Mouse (Mus musculus) liver, embryonic 11.5 days (tissue): ENCODE measurements around the gene Maea. TPM values are rescaled to one million over a fixed set of nuclear protein-coding genes. Genes with fewer than 3 reads are reported as not detected.
A peak's percentile ranks its signal among the peaks of the same experiment; 100 is the strongest.

Experiments used
- ATAC-seq: fragments of 200-750 bp; cut with Nextera tagmentation; replicated peaks from 2 replicates; pipeline ENCODE4 v1.8.0; 2017; ENCODE audit warnings: moderate number of reproducible peaks, mild to moderate bottlenecking, moderate TSS enrichment, moderate library complexity; ENCODE audit not compliant: low FRiP score
- DNase-seq: peaks from one replicate; pipeline ENCODE4 v3.0.0-alpha.2; 2017; ENCODE audit warnings: low spot score
- H3K27ac ChIP-seq: fragments of 300-500 bp; sonication (generic); 2 replicates; pipeline ENCODE4 v1.5.1; 2014; ENCODE audit warnings: mild to moderate bottlenecking, low read depth, low read length, control low read depth
- H3K27me3 ChIP-seq: fragments of 300-500 bp; sonication (generic); replicated peaks from 2 replicates; pipeline ENCODE4 v1.6.1; 2014; ENCODE audit warnings: low read length, mixed read lengths; ENCODE audit not compliant: control insufficient read depth, insufficient read depth
- H3K36me3 ChIP-seq: fragments of 300-500 bp; sonication (generic); 2 replicates; pipeline ENCODE4 v1.6.1; 2014; ENCODE audit warnings: mild to moderate bottlenecking, low read length, moderate library complexity, mixed read lengths; ENCODE audit not compliant: control insufficient read depth, insufficient read depth
- H3K4me1 ChIP-seq: fragments of 300-500 bp; sonication (generic); replicated peaks from 2 replicates; pipeline ENCODE4 v1.6.1; 2014; ENCODE audit warnings: low read length, mixed read lengths; ENCODE audit not compliant: control insufficient read depth, insufficient read depth
- H3K4me2 ChIP-seq: fragments of 300-500 bp; sonication (generic); 2 replicates; pipeline ENCODE4 v1.6.1; 2014; ENCODE audit warnings: mild to moderate bottlenecking, control low read depth, moderate library complexity
- H3K4me3 ChIP-seq: fragments of 300-500 bp; sonication (generic); 2 replicates; pipeline ENCODE4 v1.5.1; 2014; ENCODE audit warnings: low read depth, low read length, control low read depth
- H3K9ac ChIP-seq: fragments of 300-500 bp; sonication (generic); 2 replicates; pipeline ENCODE4 v1.6.1; 2014; ENCODE audit warnings: low read depth, low read length, control low read depth
- H3K9me3 ChIP-seq: fragments of 300-500 bp; sonication (generic); 2 replicates; pipeline ENCODE4 v1.6.1; 2016; ENCODE audit warnings: low read length, inconsistent platforms, mixed read lengths; ENCODE audit not compliant: control insufficient read depth
- WGBS: fragments of 180-500 bp; shearing (Covaris S2); extraction: QIAGEN DNeasy Blood & Tissue Kit; methylation state at CpG from one replicate; pipeline ENCODE4 v1.1.7; 2014; 5-methylcytosine and 5-hydroxymethylcytosine counted together
- polyA plus RNA-seq: library from polyadenylated mRNA; unstranded; fragments of >200 nt; fragmentation: Nextera tagmentation; extraction: Ambion mirVana; gene quantifications from 2 replicates; pipeline ENCODE4 v1.2.1, GENCODE M21; 2014

Gene Maea
- polyA plus RNA-seq, 1 experiment from 2014 or later, result 103 TPM

GRCm38 (mm10) chr5:33371668-33372067, 36.4 kb downstream of the Maea start:
- H3K27ac ChIP-seq, result no peak overlapping the region
- no peak for DNase-seq
- 87% methylated on average over 4 of the region's 4 CpGs for WGBS
- H3K4me3 ChIP-seq, result no peak overlapping the region
- H3K36me3 ChIP-seq, result peaks cover 27% of the 10 kb centered on the region
- no peak overlapping the region for H3K9ac ChIP-seq
- H3K27me3 ChIP-seq, result no peaks in the 10 kb centered on the region
- H3K4me2 ChIP-seq, result no peak overlapping the region
- no peak for ATAC-seq
- H3K9me3 ChIP-seq, result no peaks in the 10 kb centered on the region
- no peaks in the 10 kb centered on the region for H3K4me1 ChIP-seq

DNA sequence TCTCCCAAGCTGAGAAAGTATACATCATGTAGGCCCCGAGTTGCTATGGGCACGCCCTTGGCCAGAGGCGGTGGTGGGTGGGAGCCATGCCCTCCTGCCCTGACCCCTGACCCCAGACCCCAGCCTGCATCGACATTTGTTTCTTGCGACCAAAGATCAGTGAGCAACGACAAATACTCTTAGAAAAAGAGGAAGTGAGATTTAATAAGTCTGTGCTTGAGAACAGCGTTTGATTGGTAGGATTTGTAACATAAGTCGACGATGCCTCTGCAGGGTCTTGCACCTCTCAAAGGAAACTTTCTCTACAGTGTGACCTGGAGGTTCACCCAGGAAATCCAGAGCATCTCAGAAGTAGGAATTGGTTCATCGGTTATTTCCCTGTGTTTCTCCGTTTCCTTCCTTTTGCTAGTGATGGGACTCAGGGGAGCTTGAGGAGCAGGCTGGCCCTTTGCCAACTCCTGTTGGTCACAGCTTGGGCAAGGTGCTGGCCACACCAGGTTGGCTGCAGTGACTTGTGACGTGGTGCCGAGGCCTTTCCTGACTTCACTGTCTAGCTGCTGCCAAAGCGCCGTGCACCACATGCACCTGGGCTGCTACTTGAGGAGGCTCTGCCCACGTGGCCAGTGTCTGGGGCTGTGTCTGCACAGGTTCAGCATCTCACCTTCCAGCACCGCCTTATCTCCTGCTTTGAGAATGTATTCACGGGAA, 37.2 kb downstream of the Maea start:
- Histone ChIP-seq H3K4me3 (no peak overlapping the region), H3K4me2 (no peak overlapping the region), H3K36me3 (peaks cover 27% of the 10 kb centered on the region), H3K9me3 (no peaks in the 10 kb centered on the region), H3K27ac (no peak overlapping the region), H3K9ac (no peak overlapping the region), H3K4me1 (no peaks in the 10 kb centered on the region), H3K27me3 (no peaks in the 10 kb centered on the region)
- DNase-seq (no peak), ATAC-seq (no peak)
- 83% methylated on average over 18 of the region's 18 CpGs for WGBS

GRCm38 (mm10) chr5:33377176-33377575, 41.9 kb downstream of the Maea start:
- ATAC-seq, result no peak
- H3K4me1 ChIP-seq, result peaks cover 4% of the 10 kb centered on the region; the same call in 1 of the 2 replicates
- peak overlapping the region; percentile 95; the same call in 1 of the 2 replicates for H3K27ac ChIP-seq
- no peaks in the 10 kb centered on the region for H3K9me3 ChIP-seq
- peak overlapping the region; percentile 63 for H3K9ac ChIP-seq
- WGBS, result 63% methylated on average over 6 of the region's 6 CpGs
- H3K4me3 ChIP-seq, result peak overlapping the region; percentile 70
- H3K27me3 ChIP-seq, result no peaks in the 10 kb centered on the region
- H3K36me3 ChIP-seq, result peaks cover 4% of the 10 kb centered on the region; the same call in 1 of the 2 replicates
- peak overlapping the region; percentile 89 for H3K4me2 ChIP-seq
- no peak for DNase-seq

GRCm38 (mm10) chr5:33377801-33378301, 42.5 kb downstream of the Maea start:
- H3K4me2 ChIP-seq, result peak overlapping the region; percentile 89
- no peak for DNase-seq
- H3K27me3 ChIP-seq, result no peaks in the 10 kb centered on the region
- peak overlapping the region; percentile 95 for H3K27ac ChIP-seq
- H3K9ac ChIP-seq, result peak overlapping the region; percentile 63
- no peaks in the 10 kb centered on the region for H3K9me3 ChIP-seq
- 3% methylated on average over 21 of the region's 21 CpGs for WGBS
- H3K36me3 ChIP-seq, result peaks cover 5% of the 10 kb centered on the region
- H3K4me3 ChIP-seq, result peak overlapping the region; percentile 70
- H3K4me1 ChIP-seq, result peaks cover 4% of the 10 kb centered on the region; the same call in 1 of the 2 replicates
- peak; percentile 56 for ATAC-seq

GRCm38 (mm10) chr5:33378302-33378854, 43.1 kb downstream of the Maea start, which contains the start of gene Uvssa:
Gene Uvssa, plus strand, starts transcription at chr5:33378549.
- H3K9ac ChIP-seq, result peak within 1 kb of the TSS; percentile 81
- no peaks in the 10 kb centered on the region for H3K27me3 ChIP-seq
- H3K4me1 ChIP-seq, result peaks cover 4% of the 10 kb centered on the region; the same call in 1 of the 2 replicates
- peak within 1 kb of the TSS; percentile 70 for H3K4me3 ChIP-seq
- H3K9me3 ChIP-seq, result no peaks in the 10 kb centered on the region
- H3K4me2 ChIP-seq, result peak within 1 kb of the TSS; percentile 89
- DNase-seq (peak; percentile 100), ATAC-seq (peak; percentile 97)
- H3K36me3 ChIP-seq, result peaks cover 3% of the 10 kb centered on the region
- under 1% methylated on average over 46 of the region's 46 CpGs for WGBS
- peak within 1 kb of the TSS; percentile 95 for H3K27ac ChIP-seq

GRCm38 (mm10) chr5:33387550-33387949, 52.2 kb downstream of the Maea start:
- no peaks in the 10 kb centered on the region for H3K27me3 ChIP-seq
- H3K36me3 ChIP-seq, result peaks cover 2% of the 10 kb centered on the region; the same call in 1 of the 2 replicates
- no peaks in the 10 kb centered on the region for H3K4me1 ChIP-seq
- 86% methylated on average over 11 of the region's 11 CpGs for WGBS
- DNase-seq, result no peak
- no peak overlapping the region for H3K27ac ChIP-seq
- H3K4me3 ChIP-seq, result no peak overlapping the region
- no peak overlapping the region for H3K9ac ChIP-seq
- no peaks in the 10 kb centered on the region for H3K9me3 ChIP-seq
- ATAC-seq, result no peak
- no peak overlapping the region for H3K4me2 ChIP-seq

- H3K4me1 ChIP-seq, result no peaks in the 10 kb centered on the region
- H3K4me3 ChIP-seq, result no peak overlapping the region
- no peaks in the 10 kb centered on the region for H3K27me3 ChIP-seq
- H3K9ac ChIP-seq, result no peak overlapping the region
- no peak overlapping the region for H3K27ac ChIP-seq
- H3K4me2 ChIP-seq, result no peak overlapping the region
- H3K36me3 ChIP-seq, result peaks cover 2% of the 10 kb centered on the region; the same call in 1 of the 2 replicates
- 0 out of 2 replicates have a peak, but pooled peaks have one; percentile 29 for ATAC-seq
- H3K9me3 ChIP-seq, result no peaks in the 10 kb centered on the region
- peak; percentile 60 for DNase-seq
- WGBS, result 18% methylated on average over 7 of the region's 7 CpGs
These were observed 58.5 kb downstream of the Maea start for GRCm38 (mm10) chr5:33393803-33394202.

DNA sequence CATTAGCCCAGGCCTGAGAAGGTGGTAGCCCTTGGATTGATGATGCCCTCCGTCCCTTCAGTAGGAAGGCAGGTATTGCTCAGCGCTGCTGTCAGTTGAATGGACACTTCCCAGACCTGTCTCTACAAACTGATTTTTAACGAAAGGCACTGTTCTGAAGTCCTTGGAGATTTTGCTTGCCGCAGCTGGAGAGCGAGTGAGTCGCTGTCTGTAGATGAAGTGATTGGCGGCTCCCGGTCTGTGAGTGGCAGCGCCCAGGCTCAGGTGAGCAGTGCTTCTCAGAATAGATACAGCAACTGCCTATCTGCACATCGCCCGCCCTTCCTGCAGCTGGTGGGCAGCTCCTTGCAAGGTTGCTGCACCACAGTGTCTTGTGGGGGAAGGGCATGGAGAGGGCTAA, 60.4 kb downstream of the Maea start:
- no peaks in the 10 kb centered on the region for H3K27me3 ChIP-seq
- WGBS, result 84% methylated on average over 11 of the region's 11 CpGs
- no peak for ATAC-seq
- H3K27ac ChIP-seq, result no peak overlapping the region
- H3K9ac ChIP-seq, result no peak overlapping the region; the same call in 1 of the 2 replicates
- no peaks in the 10 kb centered on the region for H3K4me1 ChIP-seq
- DNase-seq, result no peak
- no peak overlapping the region for H3K4me3 ChIP-seq
- H3K36me3 ChIP-seq, result peaks cover 2% of the 10 kb centered on the region; the same call in 1 of the 2 replicates
- H3K4me2 ChIP-seq, result no peak overlapping the region
- no peaks in the 10 kb centered on the region for H3K9me3 ChIP-seq
